Mouse (Mus musculus): ENCODE measurements around the gene Gdpd5. TPM values are rescaled to one million over a fixed set of nuclear protein-coding genes. Genes with fewer than 3 reads are reported as not detected.
"Not testable (repeated sequence)": the region's sequence is repeated elsewhere in the genome, so short reads cannot be mapped to it uniquely, and the experiment has no call there.

Gdpd5 gene
- total RNA-seq, 2 experiments from 2014 or later: 21.9 to 27.0 TPM

GRCm38 (mm10) chr7:99475562-99475911 lies 94.3 kb downstream of the Gdpd5 start:
- no peak for DNase-seq

- no peak for DNase-seq
Observed at GRCm38 (mm10) chr7:99476558-99477114, 95.4 kb downstream of the Gdpd5 start.

GRCm38 (mm10) chr7:99477235-99477634 lies 96.0 kb downstream of the Gdpd5 start:
- no peak for DNase-seq

GRCm38 (mm10) chr7:99482637-99483036 lies 101.4 kb downstream of the Gdpd5 start:
- DNase-seq: no peak

GRCm38 (mm10) chr7:99483271-99483923 lies 102.2 kb downstream of the Gdpd5 start, which contains the start of gene Rps3:
Gene Rps3, minus strand, starts transcription at chr7:99483738.
- peak; percentile 95 to 97 for DNase-seq

- no peak for DNase-seq
Observed at GRCm38 (mm10) chr7:99483924-99484319, 102.7 kb downstream of the Gdpd5 start.

GRCm38 (mm10) chr7:99484679-99485078 lies 103.5 kb downstream of the Gdpd5 start:
- no peak for DNase-seq

GRCm38 (mm10) chr7:99489708-99490107 lies 108.5 kb downstream of the Gdpd5 start:
- DNase-seq: no peak

- DNase-seq: no peak
Observed at GRCm38 (mm10) chr7:99499128-99499527, 117.9 kb downstream of the Gdpd5 start.

GRCm38 (mm10) chr7:99500201-99500600 lies 119.0 kb downstream of the Gdpd5 start:
- DNase-seq: peak; percentile 82 to 91

- DNase-seq: no peak
Observed at GRCm38 (mm10) chr7:99500655-99501054, 119.4 kb downstream of the Gdpd5 start.

- no peak for DNase-seq
Observed at GRCm38 (mm10) chr7:99501148-99501547, 119.9 kb downstream of the Gdpd5 start.

- no peak for DNase-seq
Observed at GRCm38 (mm10) chr7:99504556-99504955, 123.3 kb downstream of the Gdpd5 start.

- DNase-seq: not testable (repeated sequence)
Observed at GRCm38 (mm10) chr7:99508187-99508586, 127.0 kb downstream of the Gdpd5 start.

- peak; percentile 72 to 73 for DNase-seq
Observed at GRCm38 (mm10) chr7:99510087-99510501, 128.9 kb downstream of the Gdpd5 start.

Other genes starting within 250 kb of the Gdpd5 start
- gene Uvrag, start 240.3 kb upstream of the Gdpd5 start, total RNA-seq (2021): 10 to 100 TPM; 17.4 to 19.9 TPM
- 100 to 1,000 TPM; 343 to 377 TPM for gene Dgat2, start 198.7 kb upstream of the Gdpd5 start, total RNA-seq (2021)
- gene Mogat2, start 142.8 kb upstream of the Gdpd5 start, total RNA-seq (2021): not detected
- gene Map6, start 114.0 kb upstream of the Gdpd5 start, total RNA-seq (2021): 1 to 10 TPM; 3.7 to 5.1 TPM
- 100 to 1,000 TPM; 200 to 293 TPM for gene Serpinh1, start 28.2 kb upstream of the Gdpd5 start, total RNA-seq (2021)
- not detected for gene Klhl35, start 84.6 kb downstream of the Gdpd5 start, total RNA-seq (2021)
- gene Rps3, start 102.3 kb downstream of the Gdpd5 start, total RNA-seq (2021): 100 to 1,000 TPM; 359 to 372 TPM
- 10 to 100 TPM; 23.3 to 23.7 TPM for gene Arrb1, start 154.1 kb downstream of the Gdpd5 start, total RNA-seq (2021)
- 1 to 10 TPM; 2.3 to 3.2 TPM for gene Tpbgl, start 245.7 kb downstream of the Gdpd5 start, total RNA-seq (2021)